ENCODE assay signal across 8 mouse cellular contexts in the genomic region with DNA sequence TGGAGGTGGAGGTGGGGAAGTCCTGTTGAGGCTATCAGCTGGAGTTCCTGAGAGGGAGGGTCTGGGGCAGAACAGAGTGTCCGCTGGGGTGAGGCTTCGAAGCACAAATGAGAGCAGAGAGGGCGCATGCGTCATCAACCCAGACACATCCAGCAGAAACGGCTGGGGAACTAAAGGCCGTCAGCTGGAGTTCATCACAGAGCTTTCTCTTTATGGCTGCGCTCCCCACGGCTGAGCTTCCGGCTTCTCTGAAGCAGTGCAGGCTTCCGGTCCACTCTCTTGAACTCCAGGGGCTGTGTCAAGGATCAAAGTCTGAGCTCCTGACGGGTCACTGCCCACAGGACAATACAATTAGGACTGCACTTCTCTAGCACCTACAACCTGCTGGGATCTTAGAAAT. TPM values are rescaled to one million over a fixed set of nuclear protein-coding genes. Genes with fewer than 3 reads are reported as not detected.
DNase-seq lines count a peak whose midpoint lies in the region; ATAC-seq and TF ChIP-seq lines count a peak whose summit lies in the region.

No protein-coding gene starts in this region.

- H3K4me2 ChIP-seq in lung, embryonic 16.5 days (ENCODE audit: low read depth, low read length): peak overlapping the region; percentile 39

- ATAC-seq in lung, embryonic 16.5 days (ENCODE audit: low read depth): peak; percentile 83

- H3K9me3 ChIP-seq in lung, embryonic 16.5 days (ENCODE audit: control insufficient read depth, low read length): no peaks in the 10 kb centered on the region

- no peaks in the 10 kb centered on the region for H3K36me3 ChIP-seq in lung, embryonic 16.5 days (ENCODE audit: control insufficient read depth, insufficient read depth, low read length)

- peak overlapping the region; percentile 33 for H3K27ac ChIP-seq in lung, embryonic 16.5 days (ENCODE audit: low read length)
- no peak overlapping the region for H3K27ac ChIP-seq in olfactory bulb, adult 2 months (ENCODE audit: insufficient read depth, low read depth, low read length)

- under 1% methylated on average over 11 of the region's 11 CpGs for WGBS in lung, embryonic 16.5 days
- 1% methylated on average over 11 of the region's 11 CpGs for WGBS in olfactory bulb, adult 2 months

- TF ChIP-seq CTCF in olfactory bulb, adult 2 months (IDR thresholded peaks at IDR 0.05; ENCODE audit: insufficient read depth, low read depth, low read length): no peak

- H3K9ac ChIP-seq in lung, embryonic 16.5 days (ENCODE audit: low read length): no peak overlapping the region

- H3K4me1 ChIP-seq in lung, embryonic 16.5 days (replicated peaks; ENCODE audit: control insufficient read depth, insufficient read depth, low read length): peaks cover 10% of the 10 kb centered on the region; the same call in 1 of the 2 replicates
- peaks cover 4% of the 10 kb centered on the region for H3K4me1 ChIP-seq in olfactory bulb, adult 2 months (ENCODE audit: control insufficient read depth, insufficient read depth, low read length)

- H3K4me3 ChIP-seq in lung, embryonic 16.5 days (ENCODE audit: low read length): peak overlapping the region; percentile 12
- 0 out of 2 replicates have a peak overlapping the region, but pooled peaks have one; percentile 18 for H3K4me3 ChIP-seq in olfactory bulb, adult 2 months (ENCODE audit: insufficient read depth, low read depth, low read length)

- DNase-seq in 416B (ENCODE audit: low read depth): peak; percentile 54
- peak; percentile 33 to 45 for DNase-seq in adrenal gland, postnatal 36 days
- peak; percentile 56 to 61 for DNase-seq in heart, adult 9 months (ENCODE audit: low spot score in 2 of 2)
- peak; percentile 80 for DNase-seq in kidney, adult 11 months
- DNase-seq in layer of hippocampus, adult 8-10 months (ENCODE audit: low spot score in 2 of 2): no peak
- no peak for DNase-seq in layer of hippocampus, postnatal 36 days

- TF ChIP-seq POLR2A in olfactory bulb, adult 2 months (IDR thresholded peaks at IDR 0.05; ENCODE audit: insufficient read depth, low read depth, low read length): no peak

- H3K27me3 ChIP-seq in lung, embryonic 16.5 days (ENCODE audit: control insufficient read depth, insufficient read depth, low read depth, low read length): no peaks in the 10 kb centered on the region

RNA-seq across cellular contexts. Expression of a gene that starts 5.5 kb away (rescaled TPM):
- 1 to 10 TPM; 3.5 to 4.6 TPM for total RNA-seq in adrenal gland, postnatal 36 days (2021)
- 11.5 and 12.6 TPM in 2 replicates for polyA plus RNA-seq in lung, embryonic 16.5 days (2015; fragmentation: Nextera tagmentation; extraction: Ambion mirVana)
- not detected in 2 replicates for polyA plus RNA-seq in olfactory bulb, adult 2 months (2012; ENCODE audit: insufficient read depth, insufficient read length, low replicate concordance, missing spikeins)
- 1 to 10 TPM; 1.4 to 3.5 (median 1.8) TPM for total RNA-seq in layer of hippocampus, adult 8-10 months (2022)
- total RNA-seq in layer of hippocampus, postnatal 36 days (2021): 1 to 10 TPM; 1.7 to 1.9 TPM

RNA-seq across cellular contexts. Expression of a gene that starts 13.1 kb away (rescaled TPM):
- total RNA-seq in adrenal gland, postnatal 36 days (2021): 1 to 10 TPM; 4.4 to 4.9 TPM
- polyA plus RNA-seq in lung, embryonic 16.5 days (2015; fragmentation: Nextera tagmentation; extraction: Ambion mirVana): 5.5 and 6.8 TPM in 2 replicates
- polyA plus RNA-seq in olfactory bulb, adult 2 months (2012; ENCODE audit: insufficient read depth, insufficient read length, low replicate concordance, missing spikeins): not detected in 2 replicates
- 10 to 100 TPM in 2 of 4 experiments, 1 to 10 TPM in 2; 3.8 to 16.9 (median 12.2) TPM for total RNA-seq in layer of hippocampus, adult 8-10 months (2022)
- total RNA-seq in layer of hippocampus, postnatal 36 days (2021): 1 to 10 TPM; 4.5 to 4.8 TPM

RNA-seq across cellular contexts. Expression of a gene that starts 42.0 kb away (rescaled TPM):
- under 1 TPM in 1 of 2 experiments, not detected in 1; 0.43 TPM for total RNA-seq in adrenal gland, postnatal 36 days (2021)
- not detected in 2 replicates for polyA plus RNA-seq in lung, embryonic 16.5 days (2015; fragmentation: Nextera tagmentation; extraction: Ambion mirVana)
- not detected in 2 replicates for polyA plus RNA-seq in olfactory bulb, adult 2 months (2012; ENCODE audit: insufficient read depth, insufficient read length, low replicate concordance, missing spikeins)
- total RNA-seq in layer of hippocampus, adult 8-10 months (2022): under 1 TPM in 2 of 4 experiments, not detected in 2; 0.61 to 0.75 TPM
- total RNA-seq in layer of hippocampus, postnatal 36 days (2021): 1 to 10 TPM; 1.2 to 2.0 TPM

RNA-seq across cellular contexts. Expression of a gene that starts 45.8 kb away (rescaled TPM):
- total RNA-seq in adrenal gland, postnatal 36 days (2021): 100 to 1,000 TPM; 205 to 224 TPM
- 208 and 220 TPM in 2 replicates for polyA plus RNA-seq in lung, embryonic 16.5 days (2015; fragmentation: Nextera tagmentation; extraction: Ambion mirVana)
- polyA plus RNA-seq in olfactory bulb, adult 2 months (2012; ENCODE audit: insufficient read depth, insufficient read length, low replicate concordance, missing spikeins): not detected in 2 replicates
- 100 to 1,000 TPM; 221 to 280 (median 257) TPM for total RNA-seq in layer of hippocampus, adult 8-10 months (2022)
- 100 to 1,000 TPM; 242 to 264 TPM for total RNA-seq in layer of hippocampus, postnatal 36 days (2021)

Comparison
In these comparisons a context has a peak if more than half of its experiments do, and no peak if none do; other contexts are left out.
1. DNase-seq: peak in 416B (single experiment), adrenal gland, postnatal 36 days (2 of 2), heart, adult 9 months (2 of 2) and kidney, adult 11 months (single experiment); none in layer of hippocampus, adult 8-10 months (0 of 2) and layer of hippocampus, postnatal 36 days (0 of 2).